Mouse (Mus musculus) layer of hippocampus, adult 8-10 months (tissue): ENCODE data around the gene Ncbp1. TPM values are rescaled to one million over a fixed set of nuclear protein-coding genes. Genes with fewer than 3 reads are reported as not detected.

Source experiments
- DNase-seq, 2 experiments: peaks; one replicate each; pipeline ENCODE4 v3.0.0; 2022; ENCODE audit warnings: low spot score in 2 of 2
- total RNA-seq, 4 experiments: library from RNA; stranded (reverse); gene quantifications; 2 replicates each; pipeline ENCODE4 v1.2.4; 2022

Ncbp1 gene
- total RNA-seq, 4 experiments from 2014 or later: 46.8 to 57.7 (median 53.6) TPM

- DNase-seq: peak; percentile 43 to 67
These were observed 63.6 kb downstream of the Ncbp1 start for GRCm38 (mm10) chr4:46201834-46202561.

DNA sequence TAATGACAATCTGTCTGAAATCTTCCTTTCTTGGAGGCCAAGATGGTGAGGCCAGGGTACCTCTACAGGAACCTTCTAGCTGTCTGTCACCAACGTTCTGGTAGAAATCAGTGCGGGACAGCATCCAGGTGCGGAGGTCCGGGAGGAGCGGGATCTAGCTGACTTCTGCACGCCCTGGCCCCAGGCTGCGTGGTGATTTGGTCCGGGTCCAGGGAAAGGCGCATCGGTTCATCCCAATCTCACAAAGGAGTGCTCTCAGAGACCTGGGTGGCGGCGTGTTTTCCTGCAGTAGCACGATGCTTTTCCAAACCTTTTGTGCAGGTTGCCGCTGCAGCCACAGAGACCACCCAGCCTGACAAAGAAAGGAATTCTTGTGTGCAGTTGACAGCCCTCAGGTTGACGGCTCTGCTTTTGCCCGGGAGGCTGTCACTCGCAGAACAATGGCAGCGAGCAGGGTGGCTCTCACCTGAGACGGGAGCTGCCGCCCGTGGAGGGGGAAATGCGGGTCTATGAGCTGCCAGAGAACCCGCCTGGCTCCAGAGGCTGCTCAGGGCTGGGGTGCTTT lies 64.2 kb downstream of the Ncbp1 start:
- DNase-seq: no peak

- DNase-seq: no peak
These were observed 82.7 kb downstream of the Ncbp1 start for GRCm38 (mm10) chr4:46221090-46221489.

Other genes with a start within 250 kb of the Ncbp1 start
- gene Ccdc180, start 248.3 kb upstream of the Ncbp1 start, total RNA-seq: under 1 TPM; 0.21 to 0.70 (median 0.36) TPM
- 10 to 100 TPM; 28.0 to 31.6 (median 29.1) TPM for gene Tdrd7, start 173.3 kb upstream of the Ncbp1 start, total RNA-seq
- 10 to 100 TPM; 22.4 to 30.0 (median 28.9) TPM for gene Tmod1, start 99.7 kb upstream of the Ncbp1 start, total RNA-seq
- gene Tstd2, start 81 bp downstream of the Ncbp1 start, total RNA-seq: 10 to 100 TPM; 17.1 to 22.0 (median 18.7) TPM
- 10 to 100 TPM; 14.3 to 19.9 (median 17.9) TPM for gene Xpa, start 57.7 kb downstream of the Ncbp1 start, total RNA-seq
- gene Foxe1, start 205.0 kb downstream of the Ncbp1 start, total RNA-seq: not detected